Mouse (Mus musculus) MEL (cell line): Measurements from ENCODE around the gene Spock1. TPM values are rescaled to one million over a fixed set of nuclear protein-coding genes. Genes with fewer than 3 reads are reported as not detected.

Experiments
- DNase-seq: peaks from one replicate; pipeline ENCODE4 v3.0.0; 2011; ENCODE audit warnings: low read depth, low spot score
- H3K27ac ChIP-seq: 2 replicates; pipeline ENCODE4 v1.5.1; 2012; ENCODE audit warnings: low read depth, mild to moderate bottlenecking, control low read depth, low read length, moderate library complexity; ENCODE audit not compliant: control insufficient read depth
- H3K27me3 ChIP-seq, 2 experiments: fragments of 150-350 bp in 1 of 2; sonication (generic) in 1 of 2; 2 replicates each; pipeline ENCODE4 v1.6.1; 2012; ENCODE audit warnings: low read length in 2 of 2, mild to moderate bottlenecking in 2 of 2, improper control_type of control experiment in 1 of 2, moderate library complexity in 1 of 2; ENCODE audit not compliant: insufficient read depth in 2 of 2, control insufficient read depth in 1 of 2
- H3K36me3 ChIP-seq, 2 experiments: 2 replicates each; pipeline ENCODE4 v1.6.1; 2012 to 2014; ENCODE audit warnings: low read length in 2 of 2, improper control_type of control experiment in 1 of 2, inconsistent platforms in 1 of 2, mild to moderate bottlenecking in 1 of 2; ENCODE audit not compliant: insufficient read depth in 2 of 2, control insufficient read depth in 1 of 2
- H3K4me1 ChIP-seq, 2 experiments: fragments of 150-350 bp in 1 of 2; sonication (generic) in 1 of 2; 2 replicates each; pipeline ENCODE4 v1.6.1; 2012; ENCODE audit warnings: low read length in 2 of 2, improper control_type of control experiment in 1 of 2, mild to moderate bottlenecking in 1 of 2; ENCODE audit not compliant: insufficient read depth in 2 of 2, control insufficient read depth in 1 of 2
- H3K4me3 ChIP-seq, 2 experiments: fragments of 150-350 bp in 1 of 2; sonication (generic) in 1 of 2; 2 replicates each; pipeline ENCODE4 v1.5.1; 2012; ENCODE audit warnings: low read depth in 2 of 2, low read length in 2 of 2, mild to moderate bottlenecking in 2 of 2, moderate library complexity in 2 of 2, control low read depth in 1 of 2, improper control_type of control experiment in 1 of 2; ENCODE audit not compliant: control insufficient read depth in 1 of 2, insufficient read depth in 1 of 2
- H3K79me2 ChIP-seq: 2 replicates; pipeline ENCODE4 v1.6.1; 2012; ENCODE audit warnings: mild to moderate bottlenecking, low read length, moderate library complexity; ENCODE audit not compliant: control insufficient read depth, poor library complexity, insufficient read depth
- H3K9ac ChIP-seq: 2 replicates; pipeline ENCODE4 v1.6.1; 2012; ENCODE audit warnings: low read depth, mild to moderate bottlenecking, control low read depth, low read length, moderate library complexity; ENCODE audit not compliant: control insufficient read depth, poor library complexity, severe bottlenecking
- H3K9me3 ChIP-seq: fragments of 150-350 bp; sonication (generic); replicated peaks from 2 replicates; pipeline ENCODE4 v1.6.1; 2012; ENCODE audit warnings: mild to moderate bottlenecking, low read length, improper control_type of control experiment, moderate library complexity; ENCODE audit not compliant: insufficient read depth
- CHD2 ChIP-seq: IDR thresholded peaks from 2 replicates; pipeline ENCODE4 v1.6.1; 2011; ENCODE audit warnings: low read length, improper control_type of control experiment
- E2F4 ChIP-seq: IDR thresholded peaks from 2 replicates; pipeline ENCODE4 v1.6.1; 2011; ENCODE audit warnings: low read depth, low read length, improper control_type of control experiment, borderline replicate concordance
- EP300 ChIP-seq, 2 experiments: IDR thresholded peaks; 2 replicates each; pipeline ENCODE4 v1.6.1; 2011; ENCODE audit warnings: improper control_type of control experiment in 2 of 2, low read length in 2 of 2, low read depth in 1 of 2, mild to moderate bottlenecking in 1 of 2
- HCFC1 ChIP-seq: IDR thresholded peaks from 2 replicates; pipeline ENCODE4 v1.6.1; 2012; ENCODE audit warnings: low read depth, mild to moderate bottlenecking, inconsistent platforms, low read length, improper control_type of control experiment, moderate library complexity
- JUND ChIP-seq: IDR thresholded peaks from 2 replicates; pipeline ENCODE4 v1.6.1; 2011; ENCODE audit warnings: low read depth, mild to moderate bottlenecking, improper control_type of control experiment, low read length
- KAT2A ChIP-seq: conservative IDR thresholded peaks from 2 replicates; pipeline ENCODE4 v1.6.1; 2012; ENCODE audit warnings: low read depth, low read length, improper control_type of control experiment, inconsistent platforms
- MAX ChIP-seq: IDR thresholded peaks from 2 replicates; pipeline ENCODE4 v1.6.1; 2011; ENCODE audit warnings: low read length, improper control_type of control experiment
- MAZ ChIP-seq: IDR thresholded peaks from 2 replicates; pipeline ENCODE4 v1.6.1; 2012; ENCODE audit warnings: low read depth, mild to moderate bottlenecking, inconsistent platforms, low read length, improper control_type of control experiment
- NELFE ChIP-seq: IDR thresholded peaks from 2 replicates; pipeline ENCODE4 v1.6.1; 2011; ENCODE audit warnings: low read depth, low read length, improper control_type of control experiment
- POLR2AphosphoS5 ChIP-seq: IDR thresholded peaks from 2 replicates; pipeline ENCODE4 v1.6.1; 2012; ENCODE audit warnings: low read depth, borderline replicate concordance, mild to moderate bottlenecking, inconsistent platforms, low read length, moderate library complexity, mixed read lengths
- SIN3A ChIP-seq: IDR thresholded peaks from 2 replicates; pipeline ENCODE4 v1.6.1; 2012; ENCODE audit warnings: low read length, improper control_type of control experiment, inconsistent platforms
- TBP ChIP-seq: IDR thresholded peaks from 2 replicates; pipeline ENCODE4 v1.8.0; 2011; ENCODE audit warnings: low read depth, low read length, improper control_type of control experiment
- TCF12 ChIP-seq: IDR thresholded peaks from 2 replicates; pipeline ENCODE4 v1.6.1; 2014; ENCODE audit warnings: low read depth, mild to moderate bottlenecking, inconsistent platforms, low read length, improper control_type of control experiment, moderate library complexity
- UBTF ChIP-seq: IDR thresholded peaks from 2 replicates; pipeline ENCODE4 v1.6.1; 2012; ENCODE audit warnings: low read depth, mild to moderate bottlenecking, inconsistent platforms, low read length, improper control_type of control experiment, moderate library complexity, borderline replicate concordance; ENCODE audit not compliant: insufficient read depth
- ZMIZ1 ChIP-seq: IDR thresholded peaks from 2 replicates; pipeline ENCODE4 v1.6.1; 2012; ENCODE audit warnings: low read depth, mild to moderate bottlenecking, inconsistent platforms, low read length, improper control_type of control experiment, moderate library complexity
- ZNF384 ChIP-seq: IDR thresholded peaks from 2 replicates; pipeline ENCODE4 v1.6.1; 2012; ENCODE audit warnings: low read depth, mild to moderate bottlenecking, inconsistent platforms, low read length, improper control_type of control experiment
- polyA plus RNA-seq, 2 experiments: library from polyadenylated mRNA; stranded (reverse) in 1 of 2; unstranded in 1 of 2; fragments of >175 nt in 1 of 2; fragments of >200 nt in 1 of 2; gene quantifications; 2 replicates each; pipeline versions ENCODE4 v1.2.1 to v1.2.4; 2012; ENCODE audit warnings: low replicate concordance in 2 of 2, low read depth in 1 of 2; ENCODE audit not compliant: insufficient read length in 2 of 2, insufficient read depth in 1 of 2, missing spikeins in 1 of 2
- total RNA-seq: library from RNA; depleted of rRNA; stranded (reverse); fragments of 300-350 nt; gene quantifications from 2 replicates; pipeline ENCODE4 v1.2.3, GENCODE M21; 2012

The Spock1 gene
- total and polyA plus RNA-seq, 3 experiments, result not detected

DNA sequence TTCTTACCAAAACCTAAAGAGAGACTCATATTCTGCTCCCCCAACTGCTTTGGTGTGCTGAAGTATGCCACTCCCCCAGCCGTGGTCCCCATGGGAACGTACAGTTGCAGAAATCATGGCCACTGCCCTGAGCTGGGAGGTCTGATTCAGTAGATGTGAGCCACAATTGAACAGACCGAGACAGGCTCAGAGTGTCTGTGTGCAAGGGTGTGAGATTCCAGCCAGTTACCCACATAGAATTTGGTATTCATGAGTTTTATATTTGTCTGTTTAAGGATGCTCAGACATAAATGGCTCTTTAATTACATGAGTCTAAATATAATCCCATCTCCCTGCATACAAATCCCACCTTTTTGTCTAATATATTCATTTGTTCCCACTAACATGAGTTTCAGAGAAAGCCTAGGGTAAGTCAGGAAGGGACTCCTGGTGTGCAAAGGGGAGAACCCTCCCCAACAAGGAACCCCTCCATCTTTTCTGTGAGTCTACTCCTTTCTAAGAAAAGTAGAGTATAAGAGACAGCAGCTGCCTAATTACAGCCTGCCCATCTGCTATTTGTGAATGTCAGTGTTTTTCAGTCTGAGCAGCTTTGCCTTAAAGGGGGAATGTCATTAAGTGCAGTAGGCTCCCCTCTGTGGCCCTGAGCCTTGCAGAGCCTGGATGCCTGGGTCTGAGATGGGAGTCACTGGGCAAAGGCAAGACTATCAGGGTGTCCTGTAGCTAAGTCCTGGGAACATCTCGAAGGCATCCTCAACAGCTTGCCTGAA is 29.5 kb upstream of the Spock1 start:
- Histone ChIP-seq H3K4me1 (no peaks in the 10 kb centered on the region), H3K4me3 (no peak overlapping the region), H3K9ac (no peak overlapping the region), H3K27ac (no peak overlapping the region), H3K79me2 (no peaks in the 10 kb centered on the region), H3K9me3 (no peaks in the 10 kb centered on the region), H3K27me3 (no peaks in the 10 kb centered on the region; a peak in 1 of 4 replicates), H3K36me3 (no peaks in the 10 kb centered on the region)
- no peak for DNase-seq
- TF ChIP-seq TCF12, result no peak
- no peak for TF ChIP-seq TBP
- no peak for TF ChIP-seq E2F4
- TF ChIP-seq UBTF, result no peak

DNA sequence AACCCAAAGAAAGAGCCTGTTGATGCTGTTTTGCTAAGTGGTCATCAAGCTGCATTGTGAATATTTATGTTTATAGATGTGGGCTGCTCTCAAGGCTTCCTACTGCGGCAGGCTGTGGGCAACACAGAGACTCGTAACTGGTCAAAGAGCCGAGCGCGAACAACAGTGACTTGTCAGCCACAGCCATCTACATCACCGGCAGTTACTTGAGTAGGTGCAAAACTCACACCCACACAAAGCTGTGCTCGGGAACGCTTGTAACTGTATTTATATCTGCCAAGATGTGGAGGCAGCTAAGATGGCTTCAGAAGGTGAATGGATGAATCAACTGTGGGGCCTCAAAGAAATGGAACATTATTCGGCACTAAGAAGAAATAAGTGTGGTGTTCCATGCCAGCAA is 23.9 kb upstream of the Spock1 start:
- H3K9ac ChIP-seq, result no peak overlapping the region
- no peak for TF ChIP-seq POLR2AphosphoS5
- no peak for TF ChIP-seq ZNF384
- no peak for TF ChIP-seq CHD2
- no peak for TF ChIP-seq SIN3A
- no peak for TF ChIP-seq UBTF
- TF ChIP-seq MAX, result no peak
- no peak for TF ChIP-seq HCFC1
- no peak for TF ChIP-seq MAZ
- no peak for TF ChIP-seq NELFE
- TF ChIP-seq EP300 (IDR thresholded peaks at IDR 0.05; ENCODE audit: low read depth in 1 of 2, low read length in 2 of 2), result no peak
- TF ChIP-seq JUND, result no peak
- no peak for TF ChIP-seq KAT2A
- TF ChIP-seq ZMIZ1, result no peak
- H3K27ac ChIP-seq, result no peak overlapping the region
- no peaks in the 10 kb centered on the region for H3K27me3 ChIP-seq
- no peaks in the 10 kb centered on the region for H3K9me3 ChIP-seq
- H3K36me3 ChIP-seq, result no peaks in the 10 kb centered on the region
- no peak overlapping the region for H3K4me3 ChIP-seq
- H3K79me2 ChIP-seq, result no peaks in the 10 kb centered on the region
- DNase-seq, result no peak
- no peaks in the 10 kb centered on the region for H3K4me1 ChIP-seq
